Mouse (Mus musculus): ENCODE measurements around the gene Gm42906.

Gm42906 gene

DNA sequence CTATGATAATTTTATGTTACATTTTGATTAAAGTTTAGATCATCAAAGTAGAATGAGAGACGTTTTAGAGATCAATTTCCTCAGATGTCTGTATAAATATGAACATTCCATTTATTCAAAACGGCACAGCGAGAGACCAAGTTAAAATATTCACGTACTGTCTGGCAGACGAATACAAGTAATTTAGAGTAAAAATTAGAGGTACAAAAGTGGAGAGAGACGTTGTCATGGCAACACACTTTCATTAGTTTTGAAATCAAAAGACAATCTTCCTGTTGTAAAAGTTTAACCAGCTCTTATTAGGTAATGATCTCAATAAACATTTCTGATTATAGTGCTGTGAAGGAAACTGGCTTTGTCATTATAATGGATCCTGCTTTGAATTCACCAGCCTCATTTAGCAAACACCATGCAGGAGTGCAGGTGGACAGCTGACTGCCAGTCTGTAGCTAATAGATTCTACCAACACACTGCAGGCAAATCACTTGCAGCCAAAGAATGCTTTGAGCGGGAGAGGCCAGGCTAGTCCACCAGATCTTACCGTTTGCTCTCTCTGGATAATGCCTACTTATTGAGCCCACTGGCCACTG lies 22.6 kb downstream of the Gm42906 start:
- H3K27me3 ChIP-seq (ENCODE audit: insufficient read depth, low read length), result no peaks in the 10 kb centered on the region
- no peaks in the 10 kb centered on the region for H3K36me3 ChIP-seq (ENCODE audit: insufficient read depth, low read length)
- peaks cover 11% of the 10 kb centered on the region for H3K4me1 ChIP-seq (replicated peaks; ENCODE audit: low read depth, low read length)
- H3K4me3 ChIP-seq (replicated peaks; ENCODE audit: low read length), result no peak overlapping the region
- TF ChIP-seq CTCF (conservative IDR thresholded peaks at IDR 0.05; ENCODE audit: low read length) (no peak), POU5F1 (IDR thresholded peaks at IDR 0.05; ENCODE audit: borderline replicate concordance, low read length) (no peak), NANOG (IDR thresholded peaks at IDR 0.05; ENCODE audit: borderline replicate concordance, low read length) (no peak)
- H3K9me3 ChIP-seq (ENCODE audit: low read length), result no peaks in the 10 kb centered on the region

DNA sequence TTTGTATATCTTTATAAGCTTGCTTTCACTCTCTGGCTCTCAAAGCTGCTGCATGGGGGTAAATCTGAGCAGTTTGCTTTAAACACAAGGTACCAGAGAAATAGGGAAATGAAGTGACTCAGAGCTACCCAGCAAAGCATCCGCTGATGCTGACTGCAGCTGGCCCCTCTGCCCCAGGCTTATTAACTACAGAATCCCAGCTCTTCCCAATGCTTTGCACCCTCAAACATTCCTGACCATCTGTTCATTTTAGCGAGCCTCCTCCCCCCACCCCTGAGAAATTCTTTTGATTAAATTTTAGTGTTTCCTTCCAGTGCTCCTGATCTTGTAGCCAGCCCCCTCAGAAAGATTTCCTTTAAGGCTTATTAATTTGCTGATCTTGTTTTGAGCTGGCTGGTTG lies 24.4 kb downstream of the Gm42906 start:
- H3K4me3 ChIP-seq (replicated peaks; ENCODE audit: low read length), result no peak overlapping the region
- no peak for TF ChIP-seq NANOG (IDR thresholded peaks at IDR 0.05; ENCODE audit: borderline replicate concordance, low read length)
- TF ChIP-seq CTCF (conservative IDR thresholded peaks at IDR 0.05; ENCODE audit: low read length), result no peak
- no peak for TF ChIP-seq POU5F1 (IDR thresholded peaks at IDR 0.05; ENCODE audit: borderline replicate concordance, low read length)
- no peaks in the 10 kb centered on the region for H3K27me3 ChIP-seq (ENCODE audit: insufficient read depth, low read length)
- H3K36me3 ChIP-seq (ENCODE audit: insufficient read depth, low read length), result no peaks in the 10 kb centered on the region
- H3K9me3 ChIP-seq (ENCODE audit: low read length), result no peaks in the 10 kb centered on the region
- peaks cover 5% of the 10 kb centered on the region; the same call in 1 of the 2 replicates for H3K4me1 ChIP-seq (replicated peaks; ENCODE audit: low read depth, low read length)

DNA sequence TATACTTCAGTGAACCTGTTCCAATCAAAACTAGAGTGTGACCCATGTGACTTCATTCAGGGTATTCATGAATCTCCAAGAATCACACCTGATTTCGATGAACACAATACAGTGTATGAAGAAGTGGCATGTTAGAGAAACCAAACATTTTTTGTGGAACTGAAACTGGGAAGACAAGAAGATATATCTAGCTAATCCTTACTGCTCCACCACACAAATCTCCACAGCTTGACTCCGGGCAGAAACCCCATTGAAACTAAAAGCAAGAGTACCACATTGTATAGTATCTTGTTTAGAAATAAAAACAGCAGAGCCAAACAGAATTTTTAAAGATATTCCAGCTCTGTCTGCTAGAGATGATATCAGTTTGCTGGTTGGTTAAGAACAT lies 27.4 kb downstream of the Gm42906 start:
- no peaks in the 10 kb centered on the region for H3K9me3 ChIP-seq (ENCODE audit: low read length)
- no peaks in the 10 kb centered on the region for H3K36me3 ChIP-seq (ENCODE audit: insufficient read depth, low read length)
- H3K4me1 ChIP-seq (replicated peaks; ENCODE audit: low read depth, low read length), result peaks cover 7% of the 10 kb centered on the region
- no peaks in the 10 kb centered on the region for H3K27me3 ChIP-seq (ENCODE audit: insufficient read depth, low read length)
- no peak for TF ChIP-seq NANOG (IDR thresholded peaks at IDR 0.05; ENCODE audit: borderline replicate concordance, low read length)
- no peak overlapping the region for H3K4me3 ChIP-seq (replicated peaks; ENCODE audit: low read length)

DNA sequence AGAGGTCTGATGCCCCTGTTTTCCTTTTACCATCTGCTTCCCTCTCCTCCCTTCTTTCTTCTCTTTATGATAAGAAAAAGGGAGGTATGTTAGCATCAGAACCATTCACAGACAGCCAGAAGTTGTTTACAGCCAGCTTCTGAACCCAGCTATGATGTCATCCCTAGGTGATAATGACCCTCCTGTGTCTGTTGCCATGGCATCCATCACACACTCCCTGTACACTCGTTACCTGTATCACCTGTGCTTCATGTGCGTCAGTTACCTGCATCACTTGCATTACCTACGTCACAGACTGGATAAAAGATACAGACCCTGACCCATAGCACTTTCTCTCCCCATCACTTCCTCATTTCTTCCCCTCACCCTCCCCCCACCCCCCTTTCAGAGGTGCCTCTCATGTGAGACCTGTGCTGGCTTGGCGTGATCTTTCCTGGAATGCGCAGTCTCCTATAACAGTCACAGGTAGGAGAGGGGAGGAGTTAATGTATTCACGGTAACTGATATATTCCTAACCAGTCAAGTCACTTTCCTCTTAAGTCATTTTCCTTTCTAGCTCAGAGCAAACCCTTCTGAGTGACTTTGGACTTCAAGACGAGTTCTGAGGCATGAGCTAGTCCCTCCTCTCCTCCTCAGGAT lies 27.9 kb downstream of the Gm42906 start:
- no peaks in the 10 kb centered on the region for H3K36me3 ChIP-seq (ENCODE audit: insufficient read depth, low read length)
- no peaks in the 10 kb centered on the region for H3K9me3 ChIP-seq (ENCODE audit: low read length)
- H3K27me3 ChIP-seq (ENCODE audit: insufficient read depth, low read length), result no peaks in the 10 kb centered on the region
- TF ChIP-seq CTCF (conservative IDR thresholded peaks at IDR 0.05; ENCODE audit: low read length) (no peak), POU5F1 (IDR thresholded peaks at IDR 0.05; ENCODE audit: borderline replicate concordance, low read length) (no peak), NANOG (IDR thresholded peaks at IDR 0.05; ENCODE audit: borderline replicate concordance, low read length) (no peak)
- peaks cover 10% of the 10 kb centered on the region for H3K4me1 ChIP-seq (replicated peaks; ENCODE audit: low read depth, low read length)
- H3K4me3 ChIP-seq (replicated peaks; ENCODE audit: low read length), result no peak overlapping the region

DNA sequence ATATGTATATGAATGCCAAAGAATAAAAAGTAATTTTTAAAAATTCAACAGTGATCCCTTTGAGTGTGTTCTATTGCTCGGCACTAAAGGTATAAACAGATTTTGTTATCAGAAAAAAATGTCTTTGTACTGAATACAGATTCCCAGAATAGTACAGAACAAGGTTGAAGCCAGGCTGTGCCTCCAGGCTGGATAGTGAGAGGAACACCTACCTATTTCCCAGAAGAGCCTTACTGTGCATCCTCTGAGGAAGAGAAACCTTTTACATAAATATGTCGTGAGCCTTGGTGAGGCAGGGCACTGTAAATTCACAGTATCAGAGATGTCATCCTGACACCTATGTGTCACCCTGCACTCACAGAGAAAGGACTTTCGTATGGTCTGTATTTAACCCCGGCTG lies 31.8 kb downstream of the Gm42906 start:
- Histone ChIP-seq H3K4me1 (replicated peaks; ENCODE audit: low read depth, low read length) (peaks cover 16% of the 10 kb centered on the region), H3K36me3 (ENCODE audit: insufficient read depth, low read length) (no peaks in the 10 kb centered on the region), H3K27me3 (ENCODE audit: insufficient read depth, low read length) (no peaks in the 10 kb centered on the region), H3K9me3 (ENCODE audit: low read length) (peaks cover 5% of the 10 kb centered on the region; the same call in 1 of the 2 replicates), H3K4me3 (replicated peaks; ENCODE audit: low read length) (no peak overlapping the region)
- no peak for TF ChIP-seq NANOG (IDR thresholded peaks at IDR 0.05; ENCODE audit: borderline replicate concordance, low read length)
- no peak for TF ChIP-seq POU5F1 (IDR thresholded peaks at IDR 0.05; ENCODE audit: borderline replicate concordance, low read length)
- TF ChIP-seq CTCF (conservative IDR thresholded peaks at IDR 0.05; ENCODE audit: low read length), result no peak

DNA sequence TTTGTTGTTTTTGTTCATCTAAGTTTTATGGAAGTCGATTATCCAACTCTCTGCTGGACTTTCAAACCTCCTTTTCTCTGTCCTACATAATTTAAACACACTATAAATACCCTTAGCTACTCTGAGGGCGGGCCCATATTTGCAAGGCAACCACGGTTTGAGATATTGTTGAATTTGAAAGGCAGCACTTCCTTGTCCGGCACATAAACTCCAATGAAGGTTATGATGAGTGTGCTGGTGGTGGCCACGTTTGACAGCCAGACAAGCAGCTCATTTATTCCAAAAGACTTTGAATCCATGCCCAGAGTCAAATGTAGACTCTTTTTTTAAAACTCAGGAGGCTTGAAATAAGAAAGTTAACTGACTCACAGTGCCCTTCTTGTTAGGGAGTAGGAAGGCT lies 33.3 kb downstream of the Gm42906 start:
- H3K9me3 ChIP-seq (ENCODE audit: low read length), result peaks cover 5% of the 10 kb centered on the region; the same call in 1 of the 2 replicates
- H3K36me3 ChIP-seq (ENCODE audit: insufficient read depth, low read length), result no peaks in the 10 kb centered on the region
- peaks cover 16% of the 10 kb centered on the region for H3K4me1 ChIP-seq (replicated peaks; ENCODE audit: low read depth, low read length)
- no peaks in the 10 kb centered on the region for H3K27me3 ChIP-seq (ENCODE audit: insufficient read depth, low read length)
- no peak for TF ChIP-seq NANOG (IDR thresholded peaks at IDR 0.05; ENCODE audit: borderline replicate concordance, low read length)
- TF ChIP-seq POU5F1 (IDR thresholded peaks at IDR 0.05; ENCODE audit: borderline replicate concordance, low read length), result no peak
- TF ChIP-seq CTCF (conservative IDR thresholded peaks at IDR 0.05; ENCODE audit: low read length), result no peak
- H3K4me3 ChIP-seq (replicated peaks; ENCODE audit: low read length), result no peak overlapping the region

DNA sequence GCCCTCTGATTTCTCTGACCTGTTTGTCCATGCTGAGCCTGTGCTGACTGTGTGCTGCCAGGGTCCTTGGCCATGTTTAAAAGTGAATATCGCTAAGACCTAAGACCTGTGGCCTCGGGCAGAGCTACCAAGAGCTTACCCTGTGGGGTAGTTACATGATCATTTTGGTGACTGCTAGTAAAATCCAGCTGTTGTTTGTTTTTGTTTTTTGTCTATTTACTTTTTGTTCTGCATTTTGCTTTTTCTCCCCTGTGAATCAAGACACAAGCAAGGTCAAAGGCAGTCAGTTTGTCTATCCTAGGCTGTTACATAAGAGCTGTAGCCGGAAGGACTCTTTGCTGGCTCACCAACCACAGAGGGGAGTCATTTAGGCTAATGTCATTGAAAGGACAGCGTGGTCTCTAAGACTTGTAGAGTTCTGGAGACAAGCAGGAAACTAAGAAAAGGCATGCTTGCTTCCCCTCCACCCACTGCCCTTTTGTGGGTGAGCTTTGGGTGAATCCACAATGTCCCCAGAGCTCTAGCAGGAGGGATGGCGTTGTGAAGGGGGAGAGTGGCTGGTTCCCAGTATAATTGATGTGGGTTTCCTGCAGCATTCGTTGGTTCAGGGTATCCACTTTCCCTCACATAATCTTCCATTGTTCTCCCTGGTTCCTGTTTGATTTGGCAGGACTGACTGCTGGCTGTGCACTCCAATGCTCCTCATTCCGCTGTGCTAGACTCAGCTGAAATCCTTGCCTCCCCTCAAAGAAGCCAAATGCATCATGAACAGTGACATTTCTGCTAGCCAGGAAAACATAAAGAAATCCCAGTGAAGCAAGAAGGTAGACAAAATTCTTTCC lies 33.9 kb downstream of the Gm42906 start:
- TF ChIP-seq CTCF (conservative IDR thresholded peaks at IDR 0.05; ENCODE audit: low read length) (no peak), POU5F1 (IDR thresholded peaks at IDR 0.05; ENCODE audit: borderline replicate concordance, low read length) (no peak), NANOG (IDR thresholded peaks at IDR 0.05; ENCODE audit: borderline replicate concordance, low read length) (no peak)

DNA sequence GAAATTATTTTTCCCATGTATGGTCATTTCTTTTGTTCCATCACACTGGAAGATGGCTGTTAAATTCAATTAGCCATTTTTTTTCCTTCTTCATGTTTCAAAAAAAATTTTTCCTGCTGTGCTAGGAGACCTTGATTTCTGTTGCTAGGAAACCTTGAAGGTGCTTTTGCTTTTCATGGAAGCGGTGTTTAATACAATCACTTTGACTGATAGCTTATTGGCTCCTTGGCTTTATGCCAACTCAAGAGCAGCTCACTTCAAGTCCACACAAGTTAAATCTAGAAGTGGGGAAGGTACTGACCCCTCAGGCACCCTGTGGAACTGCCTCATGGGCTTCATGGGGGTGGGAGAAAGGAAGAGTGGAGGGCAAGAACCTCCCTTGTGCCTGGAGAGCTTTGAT lies 38.1 kb downstream of the Gm42906 start:
- TF ChIP-seq POU5F1 (IDR thresholded peaks at IDR 0.05; ENCODE audit: borderline replicate concordance, low read length), result no peak
- no peak for TF ChIP-seq NANOG (IDR thresholded peaks at IDR 0.05; ENCODE audit: borderline replicate concordance, low read length)
- no peak for TF ChIP-seq CTCF (conservative IDR thresholded peaks at IDR 0.05; ENCODE audit: low read length)
- H3K36me3 ChIP-seq (ENCODE audit: insufficient read depth, low read length), result no peaks in the 10 kb centered on the region
- peaks cover 5% of the 10 kb centered on the region; the same call in 1 of the 2 replicates for H3K9me3 ChIP-seq (ENCODE audit: low read length)
- H3K4me1 ChIP-seq (replicated peaks; ENCODE audit: low read depth, low read length), result peaks cover 6% of the 10 kb centered on the region; the same call in 1 of the 2 replicates
- no peak overlapping the region for H3K4me3 ChIP-seq (replicated peaks; ENCODE audit: low read length)
- H3K27me3 ChIP-seq (ENCODE audit: insufficient read depth, low read length), result no peaks in the 10 kb centered on the region

More for the DNA sequence above, 33.9 kb downstream of the Gm42906 start:
- no peaks in the 10 kb centered on the region for H3K27me3 ChIP-seq (ENCODE audit: insufficient read depth, low read length)
- H3K4me1 ChIP-seq (replicated peaks; ENCODE audit: low read depth, low read length), result peaks cover 16% of the 10 kb centered on the region
- no peaks in the 10 kb centered on the region for H3K36me3 ChIP-seq (ENCODE audit: insufficient read depth, low read length)
- peaks cover 5% of the 10 kb centered on the region; the same call in 1 of the 2 replicates for H3K9me3 ChIP-seq (ENCODE audit: low read length)
- no peak overlapping the region for H3K4me3 ChIP-seq (replicated peaks; ENCODE audit: low read length)
